Mouse (Mus musculus) embryonic fibroblast, embryonic 13.5 days (primary cell): Measurements from ENCODE around the gene Pard3.

Experiments used
- CTCF ChIP-seq: IDR thresholded peaks from 2 replicates; pipeline ENCODE4 v1.5.1; 2011; ENCODE audit warnings: mild to moderate bottlenecking, control low read depth, low read length, moderate library complexity, borderline replicate concordance; ENCODE audit not compliant: insufficient read depth
- POLR2A ChIP-seq: IDR thresholded peaks from 2 replicates; pipeline ENCODE4 v1.6.1; 2011; ENCODE audit warnings: low read depth, mild to moderate bottlenecking, control low read depth, low read length, moderate library complexity

GRCm38 (mm10) chr8:127118373-127118861 lies 54.7 kb downstream of the Pard3 start:
- TF ChIP-seq CTCF (no peak), POLR2A (no peak)
